In the genomic region with DNA sequence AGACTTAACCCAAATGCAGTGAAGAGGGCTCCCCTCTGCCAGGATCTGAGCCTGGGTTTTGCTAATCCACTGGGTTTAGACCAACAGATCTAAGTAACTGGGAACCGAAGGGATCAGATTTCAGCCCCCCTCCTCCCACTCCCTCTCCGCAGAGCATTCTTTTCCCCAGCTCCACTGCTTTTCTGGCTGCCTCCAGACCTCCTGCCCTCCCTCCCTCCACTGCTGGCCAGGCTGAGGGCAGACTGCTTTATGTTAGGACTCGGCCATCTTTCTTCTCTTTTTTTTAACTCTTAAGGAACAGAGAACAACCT, we compare ENCODE assay signal across 8 mouse cellular contexts.
DNase-seq lines count a peak whose midpoint lies in the region; ATAC-seq and TF ChIP-seq lines count a peak whose summit lies in the region.

No protein-coding gene starts in this region.

- peaks cover 11% of the 10 kb centered on the region; the same call in 1 of the 2 replicates for H3K36me3 ChIP-seq in forebrain, embryonic 12.5 days (replicated peaks)
- H3K36me3 ChIP-seq in kidney, embryonic 14.5 days (ENCODE audit: control insufficient read depth, insufficient read depth, low read length) = peaks cover 8% of the 10 kb centered on the region; the same call in 1 of the 2 replicates
- H3K36me3 ChIP-seq in midbrain, postnatal 0 days (ENCODE audit: insufficient read depth, low read length) = no peaks in the 10 kb centered on the region

- H3K9me3 ChIP-seq in forebrain, embryonic 12.5 days = no peaks in the 10 kb centered on the region
- H3K9me3 ChIP-seq in kidney, embryonic 14.5 days (ENCODE audit: control insufficient read depth, low read length) = no peaks in the 10 kb centered on the region
- no peaks in the 10 kb centered on the region for H3K9me3 ChIP-seq in midbrain, postnatal 0 days (ENCODE audit: low read length)

- H3K9ac ChIP-seq in forebrain, embryonic 12.5 days = no peak overlapping the region
- no peak overlapping the region for H3K9ac ChIP-seq in kidney, embryonic 14.5 days (ENCODE audit: low read depth, low read length)
- no peak overlapping the region for H3K9ac ChIP-seq in midbrain, postnatal 0 days (replicated peaks; ENCODE audit: low read length, poor library complexity, severe bottlenecking)

- H3K4me1 ChIP-seq in forebrain, embryonic 12.5 days = peaks cover 52% of the 10 kb centered on the region
- H3K4me1 ChIP-seq in kidney, embryonic 14.5 days (ENCODE audit: control insufficient read depth, insufficient read depth, low read length) = peaks cover 53% of the 10 kb centered on the region
- H3K4me1 ChIP-seq in midbrain, postnatal 0 days (ENCODE audit: insufficient read depth, low read length) = peaks cover 13% of the 10 kb centered on the region; the same call in 1 of the 2 replicates

- ATAC-seq in forebrain, embryonic 12.5 days (ENCODE audit: low FRiP score) = peak; percentile 66
- peak; percentile 90 for ATAC-seq in kidney, embryonic 14.5 days (ENCODE audit: low FRiP score, low TSS enrichment)
- ATAC-seq in midbrain, postnatal 0 days (ENCODE audit: low FRiP score) = peak; percentile 55; the same call in 1 of the 2 replicates

- DNase-seq in ovary, postnatal 14 days (ENCODE audit: low spot score) = peak; percentile 42
- DNase-seq in ovary, postnatal 36 days (ENCODE audit: low spot score) = no peak
- DNase-seq in midbrain, postnatal 0 days (ENCODE audit: low spot score) = peak; percentile 58
- DNase-seq in urinary bladder, adult 2 months (ENCODE audit: low spot score) = no peak
- DNase-seq in layer of hippocampus, postnatal 14 days (ENCODE audit: low spot score in 2 of 2) = no peak
- no peak for DNase-seq in layer of hippocampus, postnatal 36 days

- H3K27ac ChIP-seq in forebrain, embryonic 12.5 days = peak overlapping the region; percentile 84
- peak overlapping the region; percentile 89 for H3K27ac ChIP-seq in kidney, embryonic 14.5 days (ENCODE audit: low read depth, low read length)
- no peak overlapping the region; the same call in 1 of the 2 replicates for H3K27ac ChIP-seq in midbrain, postnatal 0 days (ENCODE audit: low read depth, low read length)

- H3K27me3 ChIP-seq in forebrain, embryonic 12.5 days = no peaks in the 10 kb centered on the region
- H3K27me3 ChIP-seq in kidney, embryonic 14.5 days (ENCODE audit: control insufficient read depth, insufficient read depth, low read length) = no peaks in the 10 kb centered on the region
- no peaks in the 10 kb centered on the region for H3K27me3 ChIP-seq in midbrain, postnatal 0 days (ENCODE audit: insufficient read depth, low read length)

- TF ChIP-seq CTCF in midbrain, postnatal 0 days (IDR thresholded peaks at IDR 0.05) = no peak

- 3% methylated on average over 3 of the region's 3 CpGs for WGBS in forebrain, embryonic 12.5 days
- 5% methylated on average over 3 of the region's 3 CpGs for WGBS in kidney, embryonic 14.5 days
- 12% methylated on average over 3 of the region's 3 CpGs for WGBS in midbrain, postnatal 0 days

- H3K4me3 ChIP-seq in forebrain, embryonic 12.5 days (replicated peaks) = no peak overlapping the region
- no peak overlapping the region for H3K4me3 ChIP-seq in kidney, embryonic 14.5 days (ENCODE audit: low read length)
- no peak overlapping the region for H3K4me3 ChIP-seq in midbrain, postnatal 0 days (ENCODE audit: low read depth, low read length)

- peak overlapping the region; percentile 25; the same call in 1 of the 2 replicates for H3K4me2 ChIP-seq in forebrain, embryonic 12.5 days
- peak overlapping the region; percentile 9; the same call in 1 of the 2 replicates for H3K4me2 ChIP-seq in kidney, embryonic 14.5 days (replicated peaks; ENCODE audit: low read depth, low read length)
- no peak overlapping the region for H3K4me2 ChIP-seq in midbrain, postnatal 0 days (ENCODE audit: low read depth, low read length, poor library complexity, severe bottlenecking)

Comparison
In these comparisons a context has a peak if more than half of its experiments do, and no peak if none do; other contexts are left out.
1. DNase-seq: peak in ovary, postnatal 14 days (single experiment) and midbrain, postnatal 0 days (single experiment); none in ovary, postnatal 36 days (single experiment), urinary bladder, adult 2 months (single experiment), layer of hippocampus, postnatal 14 days (0 of 2) and layer of hippocampus, postnatal 36 days (0 of 2).
2. Peak in every context shown above with its lines, with median percentiles within 50 percentile points of each other: ATAC-seq.